Mouse (Mus musculus): ENCODE results near the gene Arhgdib.

GRCm38 (mm10) chr6:136965912-136966311 lies 24.2 kb upstream of the Arhgdib start:
- no peak for TF ChIP-seq POLR2A (IDR thresholded peaks at IDR 0.05; ENCODE audit: borderline replicate concordance, extremely low read depth, insufficient read depth, insufficient read length, poor library complexity, severe bottlenecking)
- no peak for TF ChIP-seq CTCF (IDR thresholded peaks at IDR 0.05; ENCODE audit: borderline replicate concordance, extremely low read depth, insufficient read depth, insufficient read length)
